Mouse (Mus musculus) kidney, postnatal 0 days (tissue): ENCODE measurements around the gene Ch25h. TPM values are rescaled to one million over a fixed set of nuclear protein-coding genes. Genes with fewer than 3 reads are reported as not detected.

ENCODE experiments used
- ATAC-seq: fragments of 200-750 bp; cut with Nextera tagmentation; replicated peaks from 2 replicates; pipeline ENCODE4 v1.8.0; 2017; ENCODE audit warnings: low read depth, moderate number of reproducible peaks, moderate TSS enrichment, moderate library complexity; ENCODE audit not compliant: low FRiP score
- DNase-seq: peaks from one replicate; pipeline ENCODE4 v3.0.0-alpha.2; 2016; ENCODE audit warnings: low spot score
- H3K27ac ChIP-seq: fragments of 300-500 bp; sonication (generic); 2 replicates; pipeline ENCODE4 v1.5.1; 2014; ENCODE audit warnings: mild to moderate bottlenecking
- H3K27me3 ChIP-seq: fragments of 300-500 bp; sonication (generic); 2 replicates; pipeline ENCODE4 v1.6.1; 2014; ENCODE audit warnings: low read length, mixed read lengths; ENCODE audit not compliant: insufficient read depth
- H3K36me3 ChIP-seq: fragments of 300-500 bp; sonication (generic); 2 replicates; pipeline ENCODE4 v1.6.1; 2014; ENCODE audit warnings: low read length, mixed read lengths; ENCODE audit not compliant: insufficient read depth
- H3K4me1 ChIP-seq: fragments of 300-500 bp; sonication (generic); replicated peaks from 2 replicates; pipeline ENCODE4 v1.6.1; 2014; ENCODE audit warnings: antibody characterized with exemption, low read length, mixed read lengths; ENCODE audit not compliant: insufficient read depth
- H3K4me2 ChIP-seq: fragments of 300-500 bp; sonication (generic); 2 replicates; pipeline ENCODE4 v1.6.1; 2014; ENCODE audit warnings: mild to moderate bottlenecking, low read length, moderate library complexity, mixed read lengths
- H3K4me3 ChIP-seq: fragments of 300-500 bp; sonication (generic); replicated peaks from 2 replicates; pipeline ENCODE4 v1.5.1; 2014; ENCODE audit warnings: low read depth, low read length
- H3K9ac ChIP-seq: fragments of 300-500 bp; sonication (generic); 2 replicates; pipeline ENCODE4 v1.6.1; 2014; ENCODE audit warnings: low read depth, low read length
- H3K9me3 ChIP-seq: fragments of 300-500 bp; sonication (generic); replicated peaks from 2 replicates; pipeline ENCODE4 v1.6.1; 2016; ENCODE audit warnings: low read length, inconsistent platforms, mixed read lengths
- CTCF ChIP-seq: IDR thresholded peaks from 2 replicates; pipeline ENCODE4 v1.5.1; 2016; ENCODE audit warnings: antibody characterized with exemption, low read depth, mild to moderate bottlenecking, moderate library complexity
- WGBS: fragments of 180-500 bp; shearing (Covaris S2); extraction: QIAGEN DNeasy Blood & Tissue Kit; methylation state at CpG from one replicate; pipeline ENCODE4 v1.1.7; 2014; 5-methylcytosine and 5-hydroxymethylcytosine counted together
- polyA plus RNA-seq: library from polyadenylated mRNA; unstranded; fragments of >200 nt; fragmentation: Nextera tagmentation; extraction: Ambion mirVana; gene quantifications from 2 replicates; pipeline ENCODE4 v1.2.1, GENCODE M21; 2015

The Ch25h gene
- polyA plus RNA-seq, 1 experiment from 2014 or later, result 3.4 TPM

DNA sequence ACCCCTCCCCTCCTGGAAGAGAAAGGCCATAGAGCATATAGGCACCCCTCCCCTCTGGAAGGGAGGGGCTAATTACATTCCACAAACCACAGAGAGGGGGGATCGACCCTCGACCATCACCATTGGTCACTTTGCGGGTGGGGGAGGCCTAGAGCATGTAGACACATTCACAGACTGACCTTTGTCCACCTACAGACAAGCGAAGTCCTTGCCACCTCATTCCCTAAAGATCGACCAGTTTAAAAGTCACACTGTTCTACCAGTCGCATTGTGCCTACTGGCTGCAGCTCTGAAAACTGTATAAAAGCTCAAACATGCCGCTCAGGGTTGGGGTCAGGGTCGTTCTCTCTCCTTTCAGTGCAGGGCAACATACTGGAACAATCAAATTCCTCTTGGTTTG, 36.6 kb upstream of the Ch25h start:
- peak; percentile 76 for ATAC-seq
- 0 out of 2 replicates have a peak overlapping the region, but pooled peaks have one; percentile 25 for H3K27ac ChIP-seq
- no peaks in the 10 kb centered on the region for H3K27me3 ChIP-seq
- TF ChIP-seq CTCF, result no peak
- H3K36me3 ChIP-seq, result 0 out of 2 replicates have a peak, but pooled peaks cover 6% of the 10 kb centered on the region
- no peaks in the 10 kb centered on the region for H3K4me1 ChIP-seq
- H3K9ac ChIP-seq, result no peak overlapping the region
- H3K4me2 ChIP-seq, result no peak overlapping the region
- no peaks in the 10 kb centered on the region for H3K9me3 ChIP-seq
- WGBS, result 71% methylated on average over 8 of the region's 8 CpGs
- DNase-seq, result no peak
- H3K4me3 ChIP-seq, result no peak overlapping the region

DNA sequence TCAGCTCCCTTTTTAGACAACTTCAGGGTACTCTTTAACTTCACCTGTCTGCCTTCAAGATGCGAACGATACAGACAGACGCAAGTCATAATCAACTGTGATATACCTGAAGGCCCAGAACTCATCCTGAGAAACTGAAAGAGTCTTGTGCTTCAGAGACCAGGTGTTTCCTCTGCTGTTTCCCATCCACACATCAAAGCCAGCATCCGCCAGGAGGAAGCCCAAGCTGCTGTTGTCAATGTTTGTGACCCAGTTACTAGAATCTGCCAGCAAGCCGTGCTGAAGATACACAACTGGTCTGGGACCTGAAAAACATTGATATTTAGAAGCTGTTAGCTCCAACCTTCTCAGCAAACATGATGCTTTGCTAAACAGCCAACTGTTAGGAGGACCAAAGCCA, 35.8 kb upstream of the Ch25h start:
- H3K9ac ChIP-seq, result no peak overlapping the region
- WGBS, result 86% methylated on average over 5 of the region's 5 CpGs
- no peak for TF ChIP-seq CTCF
- DNase-seq (no peak), ATAC-seq (no peak)
- H3K4me3 ChIP-seq, result no peak overlapping the region
- no peak overlapping the region for H3K27ac ChIP-seq
- no peaks in the 10 kb centered on the region for H3K9me3 ChIP-seq
- H3K4me1 ChIP-seq, result no peaks in the 10 kb centered on the region
- H3K4me2 ChIP-seq, result no peak overlapping the region
- 0 out of 2 replicates have a peak, but pooled peaks cover 10% of the 10 kb centered on the region for H3K36me3 ChIP-seq
- no peaks in the 10 kb centered on the region for H3K27me3 ChIP-seq

GRCm38 (mm10) chr19:34505161-34505721, 30.3 kb upstream of the Ch25h start:
- TF ChIP-seq CTCF, result no peak
- no peaks in the 10 kb centered on the region for H3K9me3 ChIP-seq
- no peak overlapping the region for H3K27ac ChIP-seq
- no peaks in the 10 kb centered on the region for H3K4me1 ChIP-seq
- no peaks in the 10 kb centered on the region for H3K27me3 ChIP-seq
- ATAC-seq (peak; percentile 61; the same call in 1 of the 2 replicates), DNase-seq (no peak)
- WGBS, result 81% methylated on average over 12 of the region's 12 CpGs
- H3K4me3 ChIP-seq, result no peak overlapping the region
- no peak overlapping the region for H3K4me2 ChIP-seq
- H3K9ac ChIP-seq, result no peak overlapping the region
- H3K36me3 ChIP-seq, result 0 out of 2 replicates have a peak, but pooled peaks cover 10% of the 10 kb centered on the region

- TF ChIP-seq CTCF, result peak; percentile 81
- H3K36me3 ChIP-seq, result peaks cover 5% of the 10 kb centered on the region; the same call in 1 of the 2 replicates
- WGBS, result 52% methylated on average over 4 of the region's 4 CpGs
- H3K4me2 ChIP-seq, result no peak overlapping the region
- H3K9me3 ChIP-seq, result no peaks in the 10 kb centered on the region
- no peaks in the 10 kb centered on the region for H3K27me3 ChIP-seq
- no peaks in the 10 kb centered on the region for H3K4me1 ChIP-seq
- peak; percentile 74 for ATAC-seq
- H3K4me3 ChIP-seq, result no peak overlapping the region
- no peak overlapping the region for H3K9ac ChIP-seq
- peak; percentile 87 for DNase-seq
- H3K27ac ChIP-seq, result no peak overlapping the region
These were observed 25.8 kb upstream of the Ch25h start for GRCm38 (mm10) chr19:34500763-34501162.

GRCm38 (mm10) chr19:34496353-34496752, 21.4 kb upstream of the Ch25h start:
- Histone ChIP-seq H3K9me3 (no peaks in the 10 kb centered on the region), H3K4me1 (no peaks in the 10 kb centered on the region), H3K27me3 (no peaks in the 10 kb centered on the region), H3K9ac (no peak overlapping the region), H3K4me3 (no peak overlapping the region), H3K36me3 (peaks cover 13% of the 10 kb centered on the region; the same call in 1 of the 2 replicates), H3K4me2 (no peak overlapping the region), H3K27ac (no peak overlapping the region)
- ATAC-seq (no peak), DNase-seq (no peak)
- 71% methylated on average over 1 of the region's 1 CpGs for WGBS
- no peak for TF ChIP-seq CTCF

GRCm38 (mm10) chr19:34493859-34494258, 18.9 kb upstream of the Ch25h start:
- TF ChIP-seq CTCF, result no peak
- WGBS, result 91% methylated on average over 4 of the region's 4 CpGs
- H3K36me3 ChIP-seq, result peaks cover 13% of the 10 kb centered on the region; the same call in 1 of the 2 replicates
- H3K4me3 ChIP-seq, result no peak overlapping the region
- H3K4me1 ChIP-seq, result no peaks in the 10 kb centered on the region
- H3K9me3 ChIP-seq, result no peaks in the 10 kb centered on the region
- no peak for ATAC-seq
- no peak overlapping the region for H3K4me2 ChIP-seq
- H3K27me3 ChIP-seq, result no peaks in the 10 kb centered on the region
- H3K9ac ChIP-seq, result no peak overlapping the region
- no peak overlapping the region for H3K27ac ChIP-seq
- DNase-seq, result no peak

DNA sequence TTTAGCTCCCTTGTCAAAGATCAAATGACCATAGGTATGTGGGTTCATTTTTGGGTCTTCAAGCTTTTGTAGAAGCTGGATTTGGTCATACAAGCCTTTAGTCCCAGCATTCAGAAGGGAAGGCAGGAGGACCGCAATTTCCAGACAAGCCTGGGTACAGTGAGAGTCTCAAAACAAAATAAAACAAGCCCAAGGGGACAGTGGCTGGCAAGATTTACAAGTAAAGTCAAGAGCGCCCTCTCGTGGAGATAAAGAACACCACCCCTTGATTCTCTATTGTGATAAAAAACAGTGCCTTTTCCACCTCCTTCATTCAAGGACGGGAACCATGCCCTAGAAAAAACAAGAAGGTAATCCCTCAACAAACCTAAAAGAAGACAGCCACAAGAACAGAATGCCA, 8.6 kb upstream of the Ch25h start:
- Histone ChIP-seq H3K9ac (no peak overlapping the region), H3K4me2 (no peak overlapping the region), H3K27me3 (no peaks in the 10 kb centered on the region), H3K4me1 (no peaks in the 10 kb centered on the region), H3K27ac (no peak overlapping the region), H3K4me3 (no peak overlapping the region), H3K9me3 (no peaks in the 10 kb centered on the region), H3K36me3 (no peaks in the 10 kb centered on the region)
- no peak for ATAC-seq
- peak; percentile 89 for DNase-seq
- TF ChIP-seq CTCF, result peak; percentile 76
- 5% methylated on average over 4 of the region's 4 CpGs for WGBS
